Mouse (Mus musculus) limb, embryonic 13.5 days (tissue): Measurements from ENCODE around the gene Olfr1133. TPM values are rescaled to one million over a fixed set of nuclear protein-coding genes. Genes with fewer than 3 reads are reported as not detected.
"Not testable (repeated sequence)": the region's sequence is repeated elsewhere in the genome, so short reads cannot be mapped to it uniquely, and the experiment has no call there.

ENCODE experiments used
- ATAC-seq: fragments of 200-750 bp; cut with Nextera tagmentation; 2 replicates; pipeline ENCODE4 v1.8.0; 2017; ENCODE audit warnings: low read depth, moderate number of reproducible peaks, moderate TSS enrichment; ENCODE audit not compliant: low FRiP score
- H3K27ac ChIP-seq: fragments of 300-500 bp; sonication (generic); 2 replicates; pipeline ENCODE4 v1.5.1; 2015; ENCODE audit warnings: inconsistent platforms, mild to moderate bottlenecking, moderate library complexity
- H3K27me3 ChIP-seq: fragments of 300-500 bp; sonication (generic); 2 replicates; pipeline ENCODE4 v1.6.1; 2015; ENCODE audit warnings: mild to moderate bottlenecking, inconsistent platforms
- H3K36me3 ChIP-seq: fragments of 300-500 bp; sonication (generic); 2 replicates; pipeline ENCODE4 v1.6.1; 2015; ENCODE audit warnings: inconsistent platforms, mild to moderate bottlenecking, moderate library complexity
- H3K4me1 ChIP-seq: fragments of 300-500 bp; sonication (generic); 2 replicates; pipeline ENCODE4 v1.6.1; 2015; ENCODE audit warnings: inconsistent platforms
- H3K4me2 ChIP-seq: fragments of 300-500 bp; sonication (generic); replicated peaks from 2 replicates; pipeline ENCODE4 v1.6.1; 2015; ENCODE audit warnings: inconsistent platforms, mild to moderate bottlenecking, moderate library complexity
- H3K4me3 ChIP-seq: fragments of 300-500 bp; sonication (generic); 2 replicates; pipeline ENCODE4 v1.5.1; 2015; ENCODE audit warnings: moderate library complexity, mild to moderate bottlenecking, inconsistent platforms
- H3K9ac ChIP-seq: fragments of 300-500 bp; sonication (generic); 2 replicates; pipeline ENCODE4 v1.6.1; 2015; ENCODE audit warnings: mild to moderate bottlenecking, inconsistent platforms
- H3K9me3 ChIP-seq: fragments of 300-500 bp; sonication (generic); 2 replicates; pipeline ENCODE4 v1.6.1; 2016; ENCODE audit warnings: inconsistent platforms
- WGBS: fragments of 180-500 bp; shearing (Covaris S2); methylation state at CpG from one replicate; pipeline ENCODE4 v1.1.7; 2015; 5-methylcytosine and 5-hydroxymethylcytosine counted together
- polyA plus RNA-seq: library from polyadenylated mRNA; unstranded; fragments of >200 nt; fragmentation: Nextera tagmentation; extraction: Ambion mirVana; gene quantifications from 2 replicates; pipeline ENCODE4 v1.2.1, GENCODE M21; 2015

The Olfr1133 gene
- polyA plus RNA-seq, result not detected in 2 replicates

DNA sequence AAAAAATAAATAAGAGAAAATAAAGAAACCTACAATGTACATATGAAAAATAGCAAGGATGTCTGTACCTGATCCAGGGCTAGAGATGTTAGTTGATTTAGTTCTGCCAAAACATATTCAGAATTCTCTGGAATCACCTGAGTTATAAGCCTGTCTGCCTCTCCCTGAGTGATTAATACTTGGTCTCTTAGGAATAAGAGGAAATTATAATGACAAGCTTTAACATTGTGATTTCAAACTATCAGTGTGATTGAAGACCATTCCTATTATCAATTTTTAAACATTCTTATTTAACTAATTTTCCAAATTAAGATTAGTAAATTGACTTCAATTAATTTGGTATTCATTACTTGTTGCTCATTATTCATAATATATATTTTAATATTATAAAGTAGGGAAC is at the start of gene Olfr1133:
Olfr1133 (minus strand) TSS at position 101 of the 400 bp plus-strand sequence.
- no peak within 1 kb of the TSS for H3K27ac ChIP-seq

DNA sequence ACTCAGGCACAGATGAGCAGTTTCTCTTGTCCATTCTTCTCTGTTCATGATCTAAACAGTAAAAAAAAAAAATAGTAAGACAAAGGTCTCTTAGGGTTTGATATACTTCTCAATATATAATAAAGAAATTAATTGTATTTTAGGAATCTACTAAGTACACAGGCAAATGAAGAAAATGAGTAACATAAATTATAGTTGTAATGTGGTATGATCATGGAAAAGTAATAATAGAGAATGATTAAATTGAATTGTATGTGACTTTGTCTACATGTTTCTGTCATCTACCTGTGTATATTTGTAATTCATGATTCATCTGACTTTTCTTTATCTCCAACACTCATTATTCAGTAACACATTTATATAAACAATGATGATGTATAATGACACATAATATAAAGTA is 46.7 kb upstream of the Olfr1133 start, which contains the start of gene Olfr1136:
Olfr1136 (minus strand) TSS at position 101 of the 400 bp plus-strand sequence.
- no peaks in the 10 kb centered on the region for H3K9me3 ChIP-seq

More for the DNA sequence above, at the start of gene Olfr1133:
- Histone ChIP-seq H3K9me3 (no peaks in the 10 kb centered on the region), H3K4me3 (no peak within 1 kb of the TSS), H3K4me2 (no peak within 1 kb of the TSS), H3K36me3 (no peaks in the 10 kb centered on the region), H3K9ac (no peak within 1 kb of the TSS), H3K27me3 (no peaks in the 10 kb centered on the region), H3K4me1 (no peaks in the 10 kb centered on the region)
- ATAC-seq, result no peak

DNA sequence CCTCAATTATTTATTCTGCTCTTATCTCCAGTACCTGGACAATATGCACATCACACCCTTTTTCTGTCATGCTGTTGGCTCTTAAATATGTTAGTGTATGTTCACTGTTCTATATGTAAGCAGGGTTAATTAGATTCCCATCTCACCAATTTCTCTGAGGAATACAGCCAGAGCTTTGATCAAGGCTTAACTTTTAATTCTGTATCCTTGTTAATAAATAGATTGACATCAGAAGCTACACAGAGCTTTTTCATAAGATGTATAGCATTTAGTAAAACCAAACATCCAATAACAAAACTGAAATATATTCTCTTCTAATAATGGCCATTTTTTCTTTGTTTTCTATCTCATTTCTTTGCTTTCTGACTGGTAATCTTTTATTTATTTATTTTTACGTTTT is 26.4 kb upstream of the Olfr1133 start, which contains the start of gene Olfr1135:
Olfr1135 (minus strand) TSS at position 101 of the 400 bp plus-strand sequence.
- H3K9me3 ChIP-seq, result no peaks in the 10 kb centered on the region
- 24% methylated on average over 1 of the region's 1 CpGs for WGBS
- H3K27me3 ChIP-seq, result no peaks in the 10 kb centered on the region
- H3K36me3 ChIP-seq, result no peaks in the 10 kb centered on the region
- H3K4me1 ChIP-seq, result no peaks in the 10 kb centered on the region
- no peak within 1 kb of the TSS for H3K4me2 ChIP-seq
- no peak for ATAC-seq
- H3K4me3 ChIP-seq, result no peak within 1 kb of the TSS
- no peak within 1 kb of the TSS for H3K27ac ChIP-seq
- H3K9ac ChIP-seq, result no peak within 1 kb of the TSS

More for the DNA sequence above, 46.7 kb upstream of the Olfr1133 start, which contains the start of gene Olfr1136:
- H3K27me3 ChIP-seq, result no peaks in the 10 kb centered on the region
- H3K9ac ChIP-seq, result no peak within 1 kb of the TSS
- no peak within 1 kb of the TSS for H3K4me3 ChIP-seq
- ATAC-seq, result no peak
- H3K27ac ChIP-seq, result no peak within 1 kb of the TSS
- H3K4me2 ChIP-seq, result no peak within 1 kb of the TSS
- H3K4me1 ChIP-seq, result no peaks in the 10 kb centered on the region
- H3K36me3 ChIP-seq, result no peaks in the 10 kb centered on the region

DNA sequence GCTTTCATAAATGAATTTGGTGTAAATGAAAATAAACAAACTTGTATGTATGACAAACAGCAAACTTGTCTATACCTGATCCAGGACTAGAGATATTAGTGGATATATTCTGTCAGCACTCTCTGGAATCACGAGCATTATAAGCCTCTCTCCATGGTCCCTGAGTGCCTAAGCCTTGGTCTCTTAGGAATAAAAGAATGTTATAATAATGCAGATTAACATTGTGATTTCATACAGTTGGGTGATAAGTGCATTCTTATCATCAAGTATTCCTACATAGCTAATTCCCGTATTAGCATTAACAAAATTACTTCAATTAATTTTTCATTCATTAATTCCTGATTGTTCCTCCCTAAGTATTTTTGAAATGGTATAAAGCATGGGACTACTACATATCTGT is 11.2 kb upstream of the Olfr1133 start, which contains the start of gene Olfr1134:
Olfr1134 (minus strand) TSS at position 101 of the 400 bp plus-strand sequence.
- ATAC-seq, result no peak
- 75% methylated on average over 2 of the region's 2 CpGs for WGBS
- no peak within 1 kb of the TSS for H3K4me3 ChIP-seq

DNA sequence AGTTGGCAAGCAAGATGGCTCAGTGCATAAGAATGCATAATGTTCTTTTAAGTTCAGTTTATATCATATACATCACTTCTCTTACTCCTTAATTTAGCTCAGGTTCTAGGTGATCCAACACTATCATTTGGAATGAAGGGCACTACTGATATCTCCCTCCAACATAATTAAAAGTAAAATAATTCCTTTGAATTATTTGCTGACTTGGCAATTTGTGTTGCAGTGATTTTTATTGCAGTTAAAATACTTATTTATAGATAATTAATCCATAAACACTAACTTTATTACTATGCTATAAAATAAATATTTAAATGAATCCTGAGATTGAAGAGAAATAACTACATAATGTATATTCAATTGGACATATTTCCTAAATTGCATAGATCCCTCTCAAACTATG is 4.7 kb downstream of the Olfr1133 start:
- Histone ChIP-seq H3K9ac (no peak overlapping the region), H3K27ac (no peak overlapping the region), H3K4me1 (no peaks in the 10 kb centered on the region), H3K27me3 (no peaks in the 10 kb centered on the region), H3K4me3 (no peak overlapping the region), H3K4me2 (no peak overlapping the region), H3K36me3 (no peaks in the 10 kb centered on the region), H3K9me3 (no peaks in the 10 kb centered on the region)
- ATAC-seq, result no peak

More for the DNA sequence above, 11.2 kb upstream of the Olfr1133 start, which contains the start of gene Olfr1134:
- Histone ChIP-seq H3K4me1 (no peaks in the 10 kb centered on the region), H3K36me3 (no peaks in the 10 kb centered on the region), H3K9ac (no peak within 1 kb of the TSS), H3K9me3 (no peaks in the 10 kb centered on the region), H3K27me3 (no peaks in the 10 kb centered on the region), H3K4me2 (no peak within 1 kb of the TSS), H3K27ac (no peak within 1 kb of the TSS)

DNA sequence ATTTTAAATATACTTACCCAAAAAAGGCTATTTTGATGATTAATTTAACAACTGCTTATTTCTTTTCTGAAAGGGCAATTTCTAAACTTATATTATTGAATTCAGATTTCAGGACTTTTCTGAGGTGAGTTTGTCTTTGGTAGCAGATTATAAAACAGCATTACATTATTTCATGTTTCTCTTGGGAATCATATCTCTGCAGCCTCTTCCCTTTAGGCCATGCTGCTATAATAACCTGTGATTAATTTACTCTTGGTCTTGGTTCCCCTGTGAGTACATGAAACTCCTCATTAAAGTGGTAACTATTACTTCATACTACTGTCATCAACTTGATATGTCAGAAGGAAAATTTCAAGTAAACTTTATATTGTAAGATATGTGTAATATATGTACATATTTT is 9.7 kb downstream of the Olfr1133 start, which contains the start of gene Olfr1132:
Olfr1132 (minus strand) TSS at position 101 of the 400 bp plus-strand sequence.
- Histone ChIP-seq H3K36me3 (no peaks in the 10 kb centered on the region), H3K4me3 (no peak within 1 kb of the TSS), H3K4me1 (no peaks in the 10 kb centered on the region), H3K4me2 (no peak within 1 kb of the TSS), H3K9ac (no peak within 1 kb of the TSS), H3K27me3 (no peaks in the 10 kb centered on the region), H3K9me3 (no peaks in the 10 kb centered on the region), H3K27ac (no peak within 1 kb of the TSS)
- no peak for ATAC-seq

DNA sequence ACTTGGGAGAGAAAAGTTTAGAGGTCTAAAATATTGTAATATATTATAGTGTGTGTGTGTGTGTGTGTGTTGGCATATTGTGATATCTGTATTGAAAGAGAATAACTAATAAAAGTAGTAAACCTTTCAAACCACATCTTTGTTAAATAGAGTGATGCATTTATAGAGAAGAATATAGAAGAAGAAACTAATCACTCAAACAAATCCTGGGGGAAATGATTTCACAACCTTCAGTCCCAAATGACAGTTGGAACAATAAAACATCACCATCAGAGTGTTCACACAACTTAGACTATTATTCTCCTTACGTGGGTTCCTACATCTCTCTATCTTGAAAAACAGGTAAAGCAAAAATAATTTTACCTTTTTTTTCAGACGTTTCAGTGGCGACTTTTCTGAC is 20.4 kb downstream of the Olfr1133 start, which contains the start of gene Olfr1131:
Olfr1131 (plus strand) TSS at position 301 of the 400 bp plus-strand sequence.
- no peak within 1 kb of the TSS for H3K4me3 ChIP-seq
- no peak within 1 kb of the TSS for H3K4me2 ChIP-seq
- no peaks in the 10 kb centered on the region for H3K27me3 ChIP-seq
- no peak for ATAC-seq
- WGBS, result 67% methylated on average over 3 of the region's 3 CpGs
- no peak within 1 kb of the TSS for H3K27ac ChIP-seq
- no peak within 1 kb of the TSS for H3K9ac ChIP-seq
- H3K4me1 ChIP-seq, result no peaks in the 10 kb centered on the region
- no peaks in the 10 kb centered on the region for H3K36me3 ChIP-seq
- no peaks in the 10 kb centered on the region for H3K9me3 ChIP-seq

DNA sequence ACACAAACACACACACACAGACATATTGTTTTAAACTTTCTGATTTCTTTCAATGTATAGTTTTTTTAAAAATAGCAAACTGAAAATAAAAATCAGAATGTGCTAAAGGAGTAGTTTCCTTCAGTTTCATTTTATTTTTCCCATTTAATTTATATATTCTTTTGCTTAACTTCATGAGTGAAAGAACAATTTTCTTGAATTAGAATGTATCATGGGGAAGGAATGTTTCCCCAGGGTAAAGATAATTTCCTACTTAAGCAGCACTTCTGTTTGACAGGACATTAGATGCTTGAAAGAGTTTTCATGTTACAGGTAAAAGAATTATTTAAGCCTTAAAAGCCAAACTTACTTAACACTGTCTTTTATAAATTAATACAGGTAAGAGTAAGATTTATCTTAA is 41.3 kb downstream of the Olfr1133 start, which contains the start of gene Olfr1130:
Olfr1130 (plus strand) TSS at position 301 of the 400 bp plus-strand sequence.
- H3K27me3 ChIP-seq, H3K4me2 ChIP-seq, H3K4me1 ChIP-seq, H3K4me3 ChIP-seq, ATAC-seq, H3K27ac ChIP-seq, H3K9me3 ChIP-seq, H3K9ac ChIP-seq, H3K36me3 ChIP-seq: not testable (repeated sequence)

Other genes starting within 250 kb of the Olfr1133 start
- not detected in 2 replicates for gene Olfr1123, start 230.7 kb downstream of the Olfr1133 start, polyA plus RNA-seq
- gene Olfr1124, start 217.1 kb downstream of the Olfr1133 start, polyA plus RNA-seq, result 0.05 and 0.13 TPM in 2 replicates
- not detected in 2 replicates for gene Olfr1126, start 193.4 kb downstream of the Olfr1133 start, polyA plus RNA-seq
- not detected in 2 replicates for gene Pramel7, start 150.3 kb downstream of the Olfr1133 start, polyA plus RNA-seq
- not detected in 2 replicates for gene Pramel6, start 140.8 kb downstream of the Olfr1133 start, polyA plus RNA-seq
- not detected in 2 replicates for gene Olfr153, start 115.6 kb downstream of the Olfr1133 start, polyA plus RNA-seq
- gene Olfr1128, start 101.8 kb downstream of the Olfr1133 start, polyA plus RNA-seq, result not detected in 2 replicates
- not detected in 2 replicates for gene Olfr1129, start 73.5 kb downstream of the Olfr1133 start, polyA plus RNA-seq
- not detected in 2 replicates for gene Olfr1130, start 41.2 kb downstream of the Olfr1133 start, polyA plus RNA-seq
- gene Olfr1131, start 20.3 kb downstream of the Olfr1133 start, polyA plus RNA-seq, result not detected in 2 replicates
- not detected in 2 replicates for gene Olfr1132, start 9.8 kb downstream of the Olfr1133 start, polyA plus RNA-seq
- gene Olfr1134, start 11.1 kb upstream of the Olfr1133 start, polyA plus RNA-seq, result not detected in 2 replicates
- gene Olfr1135, start 26.3 kb upstream of the Olfr1133 start, polyA plus RNA-seq, result not detected in 2 replicates
- not detected in 2 replicates for gene Olfr1136, start 46.6 kb upstream of the Olfr1133 start, polyA plus RNA-seq
- not detected in 2 replicates for gene Olfr1137, start 65.8 kb upstream of the Olfr1133 start, polyA plus RNA-seq
- gene Olfr1138, start 92.6 kb upstream of the Olfr1133 start, polyA plus RNA-seq, result not detected in 2 replicates
- not detected in 2 replicates for gene Olfr1140, start 96.4 kb upstream of the Olfr1133 start, polyA plus RNA-seq
- gene Olfr1141, start 106.6 kb upstream of the Olfr1133 start, polyA plus RNA-seq, result not detected in 2 replicates
- not detected in 2 replicates for gene Olfr152, start 132.1 kb upstream of the Olfr1133 start, polyA plus RNA-seq
- not detected in 2 replicates for gene Olfr1143, start 153.2 kb upstream of the Olfr1133 start, polyA plus RNA-seq
- not detected in 2 replicates for gene Olfr1145, start 162.4 kb upstream of the Olfr1133 start, polyA plus RNA-seq
- not detected in 2 replicates for gene Olfr1148, start 183.2 kb upstream of the Olfr1133 start, polyA plus RNA-seq
- not detected in 2 replicates for gene Olfr1150-ps1, start 196.6 kb upstream of the Olfr1133 start, polyA plus RNA-seq
- not detected in 2 replicates for gene Olfr1151, start 208.5 kb upstream of the Olfr1133 start, polyA plus RNA-seq
- 0.03 TPM in 1 of 2 replicates, not detected in the other for gene Olfr1152, start 219.1 kb upstream of the Olfr1133 start, polyA plus RNA-seq
- gene Olfr1153, start 247.6 kb upstream of the Olfr1133 start, polyA plus RNA-seq, result not detected in 2 replicates